Mouse (Mus musculus) ES-E14 (cell line): ENCODE measurements around the gene Xbp1. TPM values are rescaled to one million over a fixed set of nuclear protein-coding genes. Genes with fewer than 3 reads are reported as not detected.

ENCODE experiments used
- DNase-seq: peaks from one replicate; pipeline ENCODE4 v3.0.0-alpha.2; 2013; ENCODE audit warnings: low read depth, low spot score
- H3K27ac ChIP-seq: 2 replicates; pipeline ENCODE4 v1.5.1; 2012; ENCODE audit warnings: low read depth, mild to moderate bottlenecking, low read length, moderate library complexity, mixed read lengths; ENCODE audit not compliant: poor library complexity, insufficient read depth, severe bottlenecking
- H3K36me3 ChIP-seq: 2 replicates; pipeline ENCODE4 v1.6.1; 2012; ENCODE audit warnings: mild to moderate bottlenecking, low read length, moderate library complexity, mixed read lengths; ENCODE audit not compliant: control insufficient read depth, poor library complexity, insufficient read depth, severe bottlenecking
- H3K4me1 ChIP-seq, 2 experiments: fragments of 150-350 bp in 1 of 2; sonication (generic) in 1 of 2; 2 replicates each; pipeline ENCODE4 v1.6.1; 2012; ENCODE audit warnings: low read length in 2 of 2, mild to moderate bottlenecking in 1 of 2, mixed read lengths in 1 of 2; ENCODE audit not compliant: control insufficient read depth in 2 of 2, insufficient read depth in 2 of 2, poor library complexity in 1 of 2
- H3K4me3 ChIP-seq, 2 experiments: fragments of 150-350 bp in 1 of 2; sonication (generic) in 1 of 2; 2 replicates each; pipeline ENCODE4 v1.5.1; 2012; ENCODE audit warnings: low read length in 2 of 2, low read depth in 1 of 2, mild to moderate bottlenecking in 1 of 2, mixed read lengths in 1 of 2; ENCODE audit not compliant: insufficient read depth in 1 of 2, poor library complexity in 1 of 2, severe bottlenecking in 1 of 2
- H3K9ac ChIP-seq: 2 replicates; pipeline ENCODE4 v1.6.1; 2012; ENCODE audit warnings: low read depth, mild to moderate bottlenecking, low read length, mixed read lengths; ENCODE audit not compliant: poor library complexity, insufficient read depth, severe bottlenecking
- H3K9me3 ChIP-seq: fragments of 150-350 bp; sonication (generic); 2 replicates; pipeline ENCODE4 v1.6.1; 2012; ENCODE audit warnings: low read depth, mild to moderate bottlenecking, low read length; ENCODE audit not compliant: control insufficient read depth, insufficient read depth
- CHD2 ChIP-seq: IDR thresholded peaks from 2 replicates; pipeline ENCODE4 v1.6.1; 2014; ENCODE audit warnings: mild to moderate bottlenecking, low read depth, low read length, inconsistent platforms
- HCFC1 ChIP-seq: IDR thresholded peaks from 2 replicates; pipeline ENCODE4 v1.6.1; 2012; ENCODE audit warnings: low read length, inconsistent platforms, borderline replicate concordance; ENCODE audit not compliant: insufficient read depth
- MAFK ChIP-seq: IDR thresholded peaks from 2 replicates; pipeline ENCODE4 v1.6.1; 2014; ENCODE audit warnings: mild to moderate bottlenecking, low read depth, low read length, inconsistent platforms; ENCODE audit not compliant: insufficient read depth
- ZC3H11A ChIP-seq: IDR thresholded peaks from 2 replicates; pipeline ENCODE4 v1.6.1; 2012; ENCODE audit warnings: low read depth, mild to moderate bottlenecking, inconsistent platforms, low read length, borderline replicate concordance
- ZNF384 ChIP-seq: IDR thresholded peaks from 2 replicates; pipeline ENCODE4 v1.6.1; 2012; ENCODE audit warnings: low read depth, low read length, inconsistent platforms
- in situ Hi-C, 2 experiments: fragments of 600-800 bp; cut with MboI; formaldehyde crosslinking; loops; one replicate each; pipeline ENCODE4 v1.15.1; 2025; ENCODE audit warnings: low sequenced_read_pairs in 2 of 2, inconsistent platforms in 1 of 2; ENCODE audit not compliant: unreplicated experiment in 2 of 2
- total RNA-seq: library from RNA; depleted of rRNA; stranded (reverse); fragments of 300-350 nt; gene quantifications from 2 replicates; pipeline ENCODE4 v1.2.3, GENCODE M21; 2012

Xbp1 gene
- total RNA-seq, 1 experiment: 143 TPM

DNA sequence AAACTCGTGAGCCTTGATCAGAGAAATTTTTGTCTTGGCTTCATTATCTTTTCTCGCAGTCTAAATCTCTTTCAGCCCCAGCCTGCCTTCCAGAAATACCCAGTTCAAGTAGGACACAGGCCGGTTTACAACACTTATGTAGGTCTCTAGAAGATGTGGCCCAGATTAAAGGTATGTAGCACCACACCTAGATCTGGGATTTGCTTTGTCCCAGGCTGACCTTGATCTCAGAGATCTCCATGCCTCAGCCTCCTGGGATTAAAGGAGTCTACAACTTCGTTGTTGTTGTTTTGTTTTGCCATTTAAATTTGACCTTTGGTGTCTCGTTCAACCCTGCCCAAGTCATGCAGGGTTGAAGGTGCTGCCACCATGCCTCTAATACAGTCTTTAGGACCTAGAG is 24.6 kb upstream of the Xbp1 start:
- H3K9ac ChIP-seq: no peak overlapping the region
- in situ Hi-C loops: no loop called here
- peak overlapping the region; percentile 96 for H3K27ac ChIP-seq
- no peak overlapping the region for H3K4me3 ChIP-seq
- TF ChIP-seq HCFC1: no peak
- no peak for TF ChIP-seq ZC3H11A
- no peak for TF ChIP-seq MAFK
- no peak for TF ChIP-seq ZNF384
- TF ChIP-seq CHD2: no peak
- H3K9me3 ChIP-seq: no peaks in the 10 kb centered on the region
- no peak for DNase-seq
- no peaks in the 10 kb centered on the region for H3K36me3 ChIP-seq
- peaks cover 7 to 23% of the 10 kb centered on the region in 2 experiments; a peak in 3 of 4 replicates for H3K4me1 ChIP-seq

GRCm38 (mm10) chr11:5496559-5497248 is 23.8 kb upstream of the Xbp1 start:
- in situ Hi-C loops: no loop called here
- Histone ChIP-seq H3K36me3 (no peaks in the 10 kb centered on the region), H3K4me1 (peaks cover 10 to 23% of the 10 kb centered on the region in 2 experiments; a peak in 3 of 4 replicates), H3K9ac (no peak overlapping the region; the same call in 1 of the 2 replicates), H3K4me3 (peak overlapping the region in 1 of 2 experiments; percentile 10; a peak in 1 of 4 replicates), H3K9me3 (no peaks in the 10 kb centered on the region), H3K27ac (peak overlapping the region; percentile 96)
- DNase-seq: no peak
- no peak for TF ChIP-seq ZNF384

GRCm38 (mm10) chr11:5498422-5498821 is 22.0 kb upstream of the Xbp1 start:
- Histone ChIP-seq H3K9ac (peak overlapping the region; percentile 49; the same call in 1 of the 2 replicates), H3K36me3 (no peaks in the 10 kb centered on the region), H3K4me3 (no peak overlapping the region), H3K9me3 (no peaks in the 10 kb centered on the region), H3K27ac (peak overlapping the region; percentile 93), H3K4me1 (peaks cover 13 to 28% of the 10 kb centered on the region in 2 experiments)
- no peak for TF ChIP-seq CHD2
- no peak for TF ChIP-seq HCFC1
- no peak for TF ChIP-seq ZNF384
- no peak for TF ChIP-seq MAFK
- TF ChIP-seq ZC3H11A: no peak
- DNase-seq: no peak
- in situ Hi-C loops: no loop called here

- DNase-seq: no peak
- Histone ChIP-seq H3K4me1 (peaks cover 13 to 27% of the 10 kb centered on the region in 2 experiments), H3K9ac (peak overlapping the region; percentile 49; the same call in 1 of the 2 replicates), H3K9me3 (no peaks in the 10 kb centered on the region), H3K27ac (peak overlapping the region; percentile 93), H3K36me3 (no peaks in the 10 kb centered on the region), H3K4me3 (peak overlapping the region in 1 of 2 experiments; percentile 18; a peak in 1 of 4 replicates)
- in situ Hi-C loops: no loop called here
- no peak for TF ChIP-seq CHD2
- TF ChIP-seq ZNF384: no peak
- no peak for TF ChIP-seq MAFK
- TF ChIP-seq HCFC1: no peak
- no peak for TF ChIP-seq ZC3H11A
These were observed 21.4 kb upstream of the Xbp1 start for GRCm38 (mm10) chr11:5498931-5499661.
